Comparison of ENCODE assay signal across 10 mouse cellular contexts in the genomic region with DNA sequence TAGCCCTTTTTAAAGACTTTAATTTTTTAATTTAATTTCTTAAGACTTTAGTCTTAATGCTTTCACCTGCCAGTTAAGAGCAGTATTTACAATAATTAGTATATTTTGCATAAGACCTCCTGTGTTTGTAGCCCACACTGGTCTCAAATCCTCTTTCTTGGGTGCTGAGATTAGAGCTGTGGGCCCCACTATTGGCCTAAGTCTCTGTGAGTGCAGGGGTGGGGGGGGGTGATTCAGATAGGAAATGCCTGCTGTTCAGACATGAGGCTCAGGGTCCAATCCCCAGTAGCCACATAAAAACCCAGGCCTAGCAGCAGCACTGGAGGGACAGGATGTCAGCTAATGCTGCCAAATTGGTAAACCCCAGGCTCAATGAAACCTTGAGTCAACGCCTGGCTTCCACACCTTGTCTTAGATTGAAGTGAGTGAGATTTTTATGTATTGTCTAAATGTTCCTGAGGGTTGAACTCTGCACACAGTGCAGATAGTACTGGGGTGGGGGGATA. TPM values are rescaled to one million over a fixed set of nuclear protein-coding genes. Genes with fewer than 3 reads are reported as not detected.
DNase-seq lines count a peak whose midpoint lies in the region; ATAC-seq and TF ChIP-seq lines count a peak whose summit lies in the region.
"Had no signal": no experiment of that assay in that cellular context is flagged by ENCODE, and none has a peak within 500 bp of the region (broad histone marks: within the 10 kb centered on the region; RNA-seq: fewer than 3 reads in every experiment).

No protein-coding gene starts in this region.

- DNase-seq in cerebellum, adult 9-10 months, result peak; percentile 34
- DNase-seq in cerebellum, postnatal 25 days, result no peak
- no peak for DNase-seq in liver, embryonic 14.5 days (ENCODE audit: low read depth in 3 of 3, low spot score in 3 of 3)
- DNase-seq in right cerebral cortex, postnatal 4 days, result no peak
- DNase-seq in layer of hippocampus, adult 18-20 months (ENCODE audit: low spot score in 2 of 2), result no peak

- H3K27me3 ChIP-seq in intestine, postnatal 0 days (replicated peaks; ENCODE audit: control insufficient read depth, insufficient read depth, low read length), result no peaks in the 10 kb centered on the region
- no peaks in the 10 kb centered on the region for H3K27me3 ChIP-seq in intestine, embryonic 16.5 days (replicated peaks; ENCODE audit: control insufficient read depth, insufficient read depth, low read length)
- H3K27me3 ChIP-seq in liver, embryonic 14.5 days (ENCODE audit: control insufficient read depth, insufficient read depth, low read length), result no peaks in the 10 kb centered on the region

- no peak for TF ChIP-seq CTCF in intestine, postnatal 0 days (IDR thresholded peaks at IDR 0.05; ENCODE audit: low read depth)
- no peak for TF ChIP-seq CTCF in liver, embryonic 14.5 days (IDR thresholded peaks at IDR 0.05; ENCODE audit: low read depth)

- ATAC-seq in intestine, postnatal 0 days, result no peak
- no peak for ATAC-seq in intestine, embryonic 16.5 days
- ATAC-seq in activated CD4-positive, CD25-positive, alpha-beta regulatory T cell, adult 4 months, result peak; percentile 4
- ATAC-seq in liver, embryonic 14.5 days (ENCODE audit: insufficient read depth), result no peak

- peak overlapping the region; percentile 4; the same call in 1 of the 2 replicates for H3K4me2 ChIP-seq in intestine, postnatal 0 days (replicated peaks; ENCODE audit: low read depth)
- no peak overlapping the region for H3K4me2 ChIP-seq in intestine, embryonic 16.5 days (ENCODE audit: low read depth, low read length)
- H3K4me2 ChIP-seq in liver, embryonic 14.5 days (ENCODE audit: low read depth), result peak overlapping the region; percentile 4; the same call in 1 of the 2 replicates

- WGBS in intestine, postnatal 0 days, result 69% methylated on average over 1 of the region's 1 CpGs
- 61% methylated on average over 1 of the region's 1 CpGs for WGBS in intestine, embryonic 16.5 days
- 67% methylated on average over 1 of the region's 1 CpGs for WGBS in liver, embryonic 14.5 days (ENCODE audit: insufficient replicate concordance)

- H3K4me3 ChIP-seq in intestine, postnatal 0 days (ENCODE audit: low read depth, low read length), result no peak overlapping the region
- no peak overlapping the region for H3K4me3 ChIP-seq in intestine, embryonic 16.5 days (ENCODE audit: low read length)
- H3K4me3 ChIP-seq in liver, embryonic 14.5 days (ENCODE audit: insufficient read depth in 1 of 2, low read depth in 2 of 2, low read length in 2 of 2), result no peak overlapping the region

- peaks cover 50% of the 10 kb centered on the region for H3K36me3 ChIP-seq in intestine, postnatal 0 days (ENCODE audit: control insufficient read depth, insufficient read depth)
- H3K36me3 ChIP-seq in intestine, embryonic 16.5 days (ENCODE audit: control insufficient read depth, insufficient read depth, low read length), result peaks cover 27% of the 10 kb centered on the region
- peaks cover 42% of the 10 kb centered on the region for H3K36me3 ChIP-seq in liver, embryonic 14.5 days (replicated peaks; ENCODE audit: control insufficient read depth, insufficient read depth, low read depth)

- no peaks in the 10 kb centered on the region for H3K9me3 ChIP-seq in intestine, postnatal 0 days (ENCODE audit: control insufficient read depth)
- H3K9me3 ChIP-seq in intestine, embryonic 16.5 days (ENCODE audit: control insufficient read depth, low read length), result no peaks in the 10 kb centered on the region
- H3K9me3 ChIP-seq in liver, embryonic 14.5 days (ENCODE audit: control insufficient read depth, low read length), result no peaks in the 10 kb centered on the region

- no peak for TF ChIP-seq EP300 in liver, embryonic 14.5 days (IDR thresholded peaks at IDR 0.05; ENCODE audit: low read depth)

- H3K9ac ChIP-seq in intestine, postnatal 0 days (ENCODE audit: low read depth, low read length), result no peak overlapping the region
- no peak overlapping the region for H3K9ac ChIP-seq in intestine, embryonic 16.5 days (ENCODE audit: low read depth, low read length)
- H3K9ac ChIP-seq in liver, embryonic 14.5 days (replicated peaks), result no peak overlapping the region

- H3K27ac ChIP-seq in intestine, postnatal 0 days (ENCODE audit: low read depth, low read length), result 0 out of 2 replicates have a peak overlapping the region, but pooled peaks have one; percentile 29
- no peak overlapping the region for H3K27ac ChIP-seq in intestine, embryonic 16.5 days (ENCODE audit: low read length)
- no peak overlapping the region for H3K27ac ChIP-seq in liver, embryonic 14.5 days

- 0 out of 2 replicates have a peak, but pooled peaks cover 8% of the 10 kb centered on the region for H3K4me1 ChIP-seq in intestine, postnatal 0 days (replicated peaks; ENCODE audit: control insufficient read depth, insufficient read depth, low read length)
- peaks cover 24% of the 10 kb centered on the region for H3K4me1 ChIP-seq in intestine, embryonic 16.5 days (ENCODE audit: control insufficient read depth, insufficient read depth, low read length)
- peaks cover 22 to 28% of the 10 kb centered on the region in 2 experiments for H3K4me1 ChIP-seq in liver, embryonic 14.5 days (replicated peaks; ENCODE audit: control insufficient read depth in 2 of 2, insufficient read depth in 2 of 2, low read length in 1 of 2)

RNA-seq across cellular contexts. Expression of a gene that starts 3.9 kb away (rescaled TPM):
- 644 and 733 TPM in 2 replicates for polyA plus RNA-seq in intestine, postnatal 0 days (2015; fragmentation: Nextera tagmentation; extraction: Ambion mirVana)
- 1,882 and 2,067 TPM in 2 replicates for polyA plus RNA-seq in intestine, embryonic 16.5 days (2015; fragmentation: Nextera tagmentation; extraction: Ambion mirVana)
- polyA plus RNA-seq in activated CD4-positive, CD25-positive, alpha-beta regulatory T cell, adult 4 months (2017; shearing (Covaris generic)), result 100 to 1,000 TPM; 543 to 642 TPM
- 167 and 215 TPM in 2 replicates for polyA plus RNA-seq in liver, embryonic 14.5 days (2012; rRNA removed)
- 451 and 488 TPM in 2 replicates for polyA plus RNA-seq in liver, embryonic 14.5 days (2014; fragmentation: Nextera tagmentation; extraction: Ambion mirVana)
- 100 to 1,000 TPM; 421 to 451 TPM for total RNA-seq in layer of hippocampus, adult 18-20 months (2021)

RNA-seq across cellular contexts. Expression of a gene that starts 39.3 kb away (rescaled TPM):
- not detected in 2 replicates for polyA plus RNA-seq in intestine, postnatal 0 days (2015; fragmentation: Nextera tagmentation; extraction: Ambion mirVana)
- not detected in 2 replicates for polyA plus RNA-seq in intestine, embryonic 16.5 days (2015; fragmentation: Nextera tagmentation; extraction: Ambion mirVana)
- polyA plus RNA-seq in activated CD4-positive, CD25-positive, alpha-beta regulatory T cell, adult 4 months (2017; shearing (Covaris generic)), result not detected
- 0.02 and 0.17 TPM in 2 replicates for polyA plus RNA-seq in liver, embryonic 14.5 days (2012; rRNA removed)
- polyA plus RNA-seq in liver, embryonic 14.5 days (2014; fragmentation: Nextera tagmentation; extraction: Ambion mirVana), result 0.09 TPM in 1 of 2 replicates, not detected in the other
- total RNA-seq in layer of hippocampus, adult 18-20 months (2021), result not detected
- total RNA-seq: liver, adult 2 months had no signal
- polyA plus RNA-seq: kidney, adult 2 months; liver, adult 2 months had no signal

RNA-seq across cellular contexts. Expression of a gene that starts 41.0 kb away (rescaled TPM):
- polyA plus RNA-seq in intestine, postnatal 0 days (2015; fragmentation: Nextera tagmentation; extraction: Ambion mirVana), result 20.7 and 22.4 TPM in 2 replicates
- polyA plus RNA-seq in intestine, embryonic 16.5 days (2015; fragmentation: Nextera tagmentation; extraction: Ambion mirVana), result 20.0 and 22.2 TPM in 2 replicates
- polyA plus RNA-seq in activated CD4-positive, CD25-positive, alpha-beta regulatory T cell, adult 4 months (2017; shearing (Covaris generic)), result 10 to 100 TPM; 19.0 to 19.5 TPM
- polyA plus RNA-seq in liver, embryonic 14.5 days (2012; rRNA removed), result 4.8 and 5.6 TPM in 2 replicates
- 5.1 and 8.8 TPM in 2 replicates for polyA plus RNA-seq in liver, embryonic 14.5 days (2014; fragmentation: Nextera tagmentation; extraction: Ambion mirVana)
- 100 to 1,000 TPM; 128 to 139 TPM for total RNA-seq in layer of hippocampus, adult 18-20 months (2021)
